Mouse (Mus musculus) T-helper 1 cell (primary cell): ENCODE results near the gene AC140267.1.

Source experiments
- in situ Hi-C: fragments of 300-600 bp; cut with MboI, MseI; formaldehyde crosslinking; loops from one replicate; pipeline ENCODE4 v1.15.1; 2025; ENCODE audit warnings: high pct_unique_total_duplicates

AC140267.1 gene

DNA sequence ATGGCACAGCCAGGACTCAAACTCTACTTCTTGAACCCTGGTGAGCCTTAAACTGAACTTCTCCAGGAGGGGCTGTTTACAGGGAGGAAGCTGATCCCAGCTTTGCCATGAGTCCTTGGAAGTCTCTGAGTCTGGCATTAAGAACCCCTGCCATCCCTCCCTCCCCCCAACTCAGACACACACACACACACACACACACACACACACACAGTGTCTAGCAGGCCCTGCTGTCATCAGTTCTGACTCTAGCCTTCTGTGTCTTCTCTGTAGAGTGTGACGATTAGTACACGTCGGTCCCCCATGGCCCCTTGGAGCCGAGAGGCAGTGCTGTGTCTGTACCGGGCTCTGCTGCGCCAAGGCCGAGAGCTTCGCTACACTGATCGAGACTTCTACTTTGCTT, at the start of gene AC140267.1:
Gene AC140267.1 (plus strand): TSS at position 301 of the 400 bp plus-strand sequence.
- in situ Hi-C loops: loop anchor here (25.0 kb wide), 1 partner anchor 1177 kb away; the partner anchor contains the start of genes Dnajb7, St13 and Xpnpep3

DNA sequence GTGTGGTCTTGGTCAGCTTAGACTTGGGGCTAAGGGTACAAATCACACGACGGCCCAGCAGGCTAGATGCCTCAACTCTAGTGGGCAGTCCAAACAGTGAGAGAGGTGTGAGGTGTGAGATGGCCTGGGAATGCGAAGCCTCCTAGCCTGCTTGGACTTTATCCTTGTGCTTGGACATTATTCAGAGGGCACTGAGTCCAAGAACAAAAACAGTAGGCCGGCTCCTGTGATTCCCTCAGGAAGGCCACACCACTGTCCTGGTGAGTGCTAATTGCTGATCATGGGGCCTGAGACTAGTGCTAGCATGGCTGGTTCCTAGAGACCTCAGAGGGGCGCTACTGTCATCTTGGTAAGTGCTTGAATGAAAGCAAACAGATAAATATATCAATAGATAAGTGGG, 46.7 kb upstream of the AC140267.1 start:
- in situ Hi-C loops: no loop called here

- in situ Hi-C loops: no loop called here
These were observed 45.6 kb upstream of the AC140267.1 start for GRCm38 (mm10) chr15:80190075-80190474.

GRCm38 (mm10) chr15:80191585-80192245, 43.9 kb upstream of the AC140267.1 start:
- in situ Hi-C loops: no loop called here

GRCm38 (mm10) chr15:80192246-80192585, 43.4 kb upstream of the AC140267.1 start:
- in situ Hi-C loops: no loop called here

DNA sequence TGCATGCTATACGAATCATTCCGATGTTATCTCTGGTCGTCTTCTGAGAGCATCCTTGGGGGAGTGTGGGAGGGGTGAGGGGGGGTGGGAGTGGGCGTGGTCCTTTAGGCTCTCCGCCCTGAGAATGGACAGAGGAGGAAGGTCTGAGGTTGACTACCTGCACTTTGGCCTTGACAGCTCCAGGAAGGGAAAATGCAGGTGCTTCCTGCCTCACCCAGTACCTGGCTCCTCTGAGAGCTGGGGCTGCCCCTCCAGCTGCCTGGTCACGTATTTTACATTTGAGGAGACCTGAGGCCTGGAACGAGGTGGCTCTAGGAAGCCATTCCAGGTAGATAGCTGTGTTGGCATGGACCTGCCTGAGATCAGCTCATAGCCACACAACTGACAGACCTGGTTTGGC, 42.8 kb upstream of the AC140267.1 start:
- in situ Hi-C loops: no loop called here

GRCm38 (mm10) chr15:80199556-80199955, 36.1 kb upstream of the AC140267.1 start:
- in situ Hi-C loops: no loop called here

- in situ Hi-C loops: no loop called here
These were observed 33.4 kb upstream of the AC140267.1 start for GRCm38 (mm10) chr15:80202111-80202775.

DNA sequence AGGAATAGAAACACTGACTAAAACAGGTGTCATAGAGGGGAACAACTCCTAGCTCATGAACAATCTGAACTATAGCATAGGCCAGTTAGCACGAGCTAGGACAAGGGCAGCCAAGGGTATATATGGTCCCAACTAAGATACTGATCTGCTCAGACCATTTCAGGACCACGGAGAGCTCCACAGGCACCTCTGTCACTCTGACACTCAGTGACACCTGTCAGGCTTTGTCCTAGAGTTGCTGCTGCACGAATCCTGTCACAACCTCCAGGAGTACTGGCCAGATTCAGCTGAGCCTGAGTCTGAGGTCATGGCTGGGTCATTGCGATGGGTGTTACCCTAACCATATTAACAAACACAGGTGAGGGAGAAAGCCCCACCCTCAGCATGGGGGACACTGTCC, 32.2 kb upstream of the AC140267.1 start:
- in situ Hi-C loops: no loop called here

DNA sequence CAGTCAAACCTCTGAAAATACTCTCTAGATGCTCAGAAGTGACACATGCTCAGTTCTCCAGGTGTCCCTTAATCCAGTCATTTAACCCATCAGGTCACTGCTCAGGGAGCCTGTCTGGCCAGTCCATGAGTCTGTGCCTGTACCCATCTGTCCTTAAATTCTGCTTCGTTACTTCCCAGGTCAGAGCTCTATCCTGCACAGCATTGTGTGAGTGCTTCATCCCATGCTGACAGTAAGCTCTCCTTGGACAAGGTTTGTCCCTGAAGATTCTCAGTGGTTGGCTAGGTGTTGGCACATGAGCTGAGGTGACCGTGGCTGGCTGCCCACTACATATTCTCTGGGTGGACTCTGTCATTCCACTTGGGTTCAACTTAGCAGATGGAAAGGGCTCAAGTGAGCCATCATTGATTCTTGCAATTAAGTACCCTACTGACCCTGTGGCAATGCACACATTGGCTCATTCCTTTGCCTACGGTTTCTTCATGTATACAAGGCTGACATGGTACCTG, 29.5 kb upstream of the AC140267.1 start:
- in situ Hi-C loops: no loop called here

- in situ Hi-C loops: no loop called here
These were observed 27.2 kb upstream of the AC140267.1 start for GRCm38 (mm10) chr15:80208446-80208845.

GRCm38 (mm10) chr15:80213688-80214087, 21.9 kb upstream of the AC140267.1 start:
- in situ Hi-C loops: no loop called here

GRCm38 (mm10) chr15:80215716-80216479, 19.7 kb upstream of the AC140267.1 start:
- in situ Hi-C loops: loop anchor here (5.0 kb wide), 1 partner anchor 84 kb away; the partner anchor contains the start of gene Tab1

DNA sequence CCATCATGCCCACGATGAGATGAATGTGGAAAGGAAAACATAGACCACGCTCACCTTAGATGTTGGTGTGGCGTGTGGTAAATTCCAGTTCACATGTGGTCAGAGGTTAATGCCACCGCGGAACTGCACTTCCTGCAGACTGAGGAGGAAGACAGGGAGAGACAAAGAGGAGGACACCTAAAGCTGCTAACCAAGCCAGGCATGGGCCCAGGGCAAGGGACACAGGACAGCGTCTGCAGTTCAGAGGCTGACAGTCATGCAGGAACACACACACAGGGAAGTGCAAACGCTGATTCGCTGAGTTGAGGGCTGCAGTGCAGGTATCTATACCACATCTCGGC, 19.2 kb upstream of the AC140267.1 start:
- in situ Hi-C loops: loop anchor here (5.0 kb wide), 1 partner anchor 84 kb away; the partner anchor contains the start of gene Tab1

DNA sequence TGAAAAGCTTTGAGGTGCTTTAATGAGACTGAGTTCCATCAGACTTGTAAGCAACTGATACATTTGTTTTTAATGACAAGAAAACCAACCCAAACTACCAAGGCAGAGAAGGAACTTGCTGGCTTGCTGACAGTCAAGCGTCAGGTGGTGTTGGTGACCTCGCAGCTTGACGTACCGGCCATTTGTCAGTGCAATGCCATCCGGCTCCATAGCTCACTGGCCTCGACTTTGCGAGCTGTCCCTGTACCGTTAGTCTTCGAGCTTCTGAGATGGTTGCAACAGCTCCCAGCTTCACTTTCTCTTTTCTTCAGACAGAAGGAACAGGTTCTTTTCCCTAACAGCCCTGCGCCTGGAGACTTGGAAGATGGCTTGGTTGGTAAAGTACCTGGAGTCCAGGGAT, 18.2 kb upstream of the AC140267.1 start:
- in situ Hi-C loops: loop anchor here (5.0 kb wide), 1 partner anchor 85 kb away; the partner anchor contains the start of gene Tab1

DNA sequence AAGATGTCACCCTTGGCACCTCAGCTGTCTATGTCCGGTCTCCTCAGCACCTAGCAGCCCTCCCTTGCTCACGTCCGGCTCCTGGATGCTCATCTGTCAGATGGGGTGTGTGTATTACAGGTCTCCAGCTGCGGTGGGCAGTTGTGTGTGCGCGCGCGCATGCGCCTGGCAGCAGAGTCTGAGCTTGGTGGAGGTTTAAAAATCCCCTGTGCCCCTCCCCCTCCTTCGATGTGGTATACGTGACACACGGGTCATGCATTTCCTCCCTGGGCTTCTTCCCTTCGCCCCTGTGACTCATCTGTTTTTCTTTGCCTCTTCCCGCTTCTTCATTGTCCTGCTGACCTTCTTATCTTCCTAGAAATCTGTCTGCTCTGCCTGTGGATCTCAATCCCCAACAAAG, 16.4 kb upstream of the AC140267.1 start:
- in situ Hi-C loops: loop anchor here (5.0 kb wide), 1 partner anchor 87 kb away; the partner anchor contains the start of gene Tab1

DNA sequence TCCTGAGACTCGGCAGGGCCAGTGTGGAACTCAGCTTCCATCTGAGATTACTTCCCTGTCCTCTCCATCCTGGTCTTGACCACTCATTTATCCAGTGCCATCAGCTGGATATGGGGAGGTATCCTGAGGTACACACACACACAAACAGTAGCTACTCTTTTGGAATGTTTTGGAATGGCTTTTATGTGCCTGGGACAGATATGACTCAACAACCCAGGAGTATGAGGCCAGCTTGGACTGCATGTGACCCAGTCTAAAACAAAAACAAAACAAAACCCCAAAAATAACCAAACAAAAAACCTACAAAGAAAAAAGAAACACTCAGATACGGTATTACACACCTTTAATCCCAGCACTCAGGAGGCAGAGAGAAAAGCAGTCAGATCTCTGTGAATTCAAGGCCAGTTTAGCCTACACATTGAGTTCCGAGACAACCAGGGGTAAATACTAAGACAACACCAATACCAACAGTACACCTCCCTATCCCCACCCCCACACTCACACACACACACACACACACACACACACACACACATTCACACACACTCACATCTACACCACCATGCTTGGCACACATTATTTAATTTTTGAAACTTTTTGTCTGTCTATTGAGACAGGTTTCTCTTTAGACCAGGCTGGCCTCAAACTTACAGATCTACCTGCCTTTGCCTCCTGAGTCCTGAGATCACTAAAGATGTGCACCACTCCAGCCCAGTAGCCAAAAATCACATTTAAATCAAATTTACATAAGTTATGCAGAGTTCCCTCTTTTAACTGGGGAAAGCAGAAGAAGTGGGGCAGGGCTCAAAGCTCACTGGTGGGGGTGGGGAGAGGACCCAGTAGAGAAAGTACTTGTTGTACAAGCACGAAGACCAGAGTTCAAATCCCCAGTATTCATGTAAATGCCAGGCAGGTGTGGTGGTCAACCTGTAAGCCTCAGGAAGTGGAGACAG, 15.7 kb upstream of the AC140267.1 start:
- in situ Hi-C loops: loop anchor here (5.0 kb wide), 1 partner anchor 88 kb away; the partner anchor contains the start of gene Tab1

GRCm38 (mm10) chr15:80221031-80221430, 14.6 kb upstream of the AC140267.1 start:
- in situ Hi-C loops: no loop called here

DNA sequence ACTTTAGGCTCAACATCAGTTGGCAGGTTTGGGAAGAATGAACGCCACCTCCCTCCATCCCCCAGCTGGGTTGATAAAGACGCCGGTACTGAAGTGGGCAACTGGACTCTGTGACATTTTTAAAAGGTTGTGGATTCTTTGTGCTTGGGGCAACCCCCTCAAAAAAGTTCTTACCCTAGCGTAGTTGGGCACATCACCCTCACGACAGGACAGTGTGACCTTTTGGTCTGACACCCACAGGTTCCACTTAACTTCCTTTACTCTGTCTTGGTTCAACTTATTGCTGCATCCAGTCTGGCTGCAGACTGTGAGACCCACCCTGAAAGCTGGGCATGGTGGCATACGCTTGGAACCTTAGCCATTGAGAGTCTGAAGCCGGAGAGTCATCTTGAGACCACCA, 11.9 kb upstream of the AC140267.1 start:
- in situ Hi-C loops: no loop called here

DNA sequence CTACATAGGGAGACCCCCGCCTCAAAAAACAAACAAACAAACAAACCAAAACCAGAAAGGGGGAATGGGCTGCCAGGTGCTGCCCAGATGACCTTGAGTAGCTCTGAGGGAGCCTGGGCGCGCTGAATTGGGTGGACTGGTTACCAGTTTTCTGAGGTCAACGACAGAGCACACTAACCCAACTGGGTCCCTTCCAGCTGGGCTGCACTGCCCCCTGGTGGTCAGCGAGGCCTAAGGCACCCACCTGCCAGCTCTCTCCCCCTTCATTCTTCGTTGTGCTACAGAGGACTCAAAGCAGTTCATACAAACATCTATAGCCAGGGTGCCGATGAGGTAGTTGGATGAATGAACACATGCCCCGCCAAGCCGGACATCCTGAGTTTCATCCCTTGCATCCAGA, 10.4 kb upstream of the AC140267.1 start:
- in situ Hi-C loops: loop anchor here (25.0 kb wide), 1 partner anchor 1187 kb away; the partner anchor contains the start of genes Dnajb7, St13 and Xpnpep3

DNA sequence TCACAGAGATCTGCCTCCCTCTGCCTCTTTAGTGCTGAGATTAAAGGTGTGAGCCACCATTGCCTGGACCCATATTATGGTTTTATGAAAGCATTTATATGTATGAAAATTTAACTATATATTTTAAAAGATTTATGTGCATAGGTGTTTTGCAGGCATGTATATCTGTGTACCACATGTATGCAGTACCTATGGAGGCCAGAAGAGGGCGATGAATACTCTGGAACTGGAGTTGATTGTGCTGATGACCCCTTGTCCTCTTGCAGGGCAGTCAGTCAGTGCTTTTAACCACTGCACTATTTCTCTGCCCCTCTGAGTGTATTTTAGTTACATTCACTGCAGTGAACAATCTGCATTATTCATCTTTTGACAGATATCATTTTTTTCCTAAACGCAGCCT, 9.8 kb upstream of the AC140267.1 start:
- in situ Hi-C loops: loop anchor here (25.0 kb wide), 1 partner anchor 1187 kb away; the partner anchor contains the start of genes Dnajb7, St13 and Xpnpep3
